Mouse (Mus musculus) embryo, embryonic 10.5 days (tissue): ENCODE results near the gene Tmem223.
"Not testable (repeated sequence)": the region's sequence is repeated elsewhere in the genome, so short reads cannot be mapped to it uniquely, and the experiment has no call there.

ENCODE experiments used
- DNase-seq: peaks from one replicate; pipeline ENCODE4 v3.0.0-alpha.2; 2015; ENCODE audit warnings: low spot score

The Tmem223 gene

DNA sequence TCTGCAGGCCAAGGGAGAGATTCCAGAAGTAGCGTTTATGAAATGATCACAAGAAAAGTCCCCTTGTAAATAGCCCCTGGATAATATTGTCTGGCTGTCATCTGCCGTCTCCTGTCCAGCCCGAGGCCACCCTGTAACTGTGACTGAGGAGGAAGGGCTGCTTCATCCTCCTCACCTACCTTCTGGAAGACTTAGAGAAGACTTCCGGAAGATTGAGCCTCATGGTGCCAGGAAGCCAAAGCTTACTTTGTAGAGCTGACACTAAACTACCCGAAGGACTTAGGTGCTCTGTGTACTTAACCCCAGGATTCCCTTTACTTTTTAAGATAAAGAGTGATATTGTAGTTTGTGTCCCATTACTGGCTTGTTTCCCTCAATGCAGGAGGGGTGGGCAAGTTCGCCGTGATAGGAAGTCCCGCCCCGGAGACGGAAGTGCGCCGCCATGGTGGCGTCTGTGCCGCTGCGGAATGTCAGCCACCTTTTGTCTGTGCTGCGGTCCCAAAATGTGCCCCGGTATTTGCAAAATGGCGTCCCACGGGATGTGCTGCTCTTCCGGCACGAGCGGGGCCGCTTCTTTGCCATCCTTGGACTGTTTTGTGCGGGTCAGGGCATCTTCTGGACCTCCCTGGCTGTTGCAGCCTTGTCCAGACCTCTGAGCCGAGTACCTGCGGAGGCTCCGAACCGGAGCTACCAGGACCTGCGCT lies at the start of gene Tmem223:
TSS of gene Tmem223 (plus strand) at position 430 of the 704 bp plus-strand sequence.
- DNase-seq, result peak; percentile 84

DNA sequence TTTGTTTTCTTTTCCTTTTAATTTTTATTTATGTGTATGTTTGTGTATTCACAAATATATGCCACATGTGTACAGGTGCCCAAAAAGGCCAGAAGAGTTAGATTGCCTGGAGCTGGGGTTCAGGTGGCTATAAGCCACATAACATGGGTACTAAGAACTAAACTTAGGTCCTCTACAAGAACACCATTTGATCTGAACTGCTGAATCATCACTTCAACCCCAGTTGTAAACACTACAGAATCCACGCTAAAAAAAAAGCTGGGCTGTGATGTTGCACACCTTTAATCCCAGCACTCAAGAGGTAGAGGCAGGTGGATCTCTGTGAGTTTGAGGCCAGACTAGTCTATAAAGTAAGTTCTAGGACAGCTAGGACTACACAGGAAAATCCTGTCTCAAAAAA lies 49.4 kb upstream of the Tmem223 start:
- DNase-seq, result no peak

- DNase-seq, result no peak
Measured at GRCm38 (mm10) chr19:8722021-8722420, 48.8 kb upstream of the Tmem223 start.

DNA sequence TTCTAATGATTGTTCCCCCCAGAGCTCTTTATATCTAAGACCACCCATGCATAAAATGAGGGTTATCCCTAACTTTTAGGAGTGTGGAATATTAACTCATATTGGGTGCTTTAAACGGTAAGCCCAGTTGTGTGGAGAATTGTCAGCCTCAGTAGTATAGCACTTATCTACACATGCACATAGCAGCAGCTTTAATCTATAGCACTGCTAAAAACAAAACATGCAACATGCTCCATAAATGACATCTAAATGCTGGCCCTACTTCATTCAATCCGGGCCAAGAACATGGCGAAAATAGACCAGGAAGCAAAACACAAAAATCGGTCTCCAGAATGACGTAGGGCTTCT lies 48.3 kb upstream of the Tmem223 start:
- DNase-seq, result no peak

- peak; percentile 99 for DNase-seq
Measured at GRCm38 (mm10) chr19:8722907-8723573, 47.8 kb upstream of the Tmem223 start, which contains the start of gene Slc3a2. Gene Slc3a2 (minus strand): TSS chr19:8723369.

DNA sequence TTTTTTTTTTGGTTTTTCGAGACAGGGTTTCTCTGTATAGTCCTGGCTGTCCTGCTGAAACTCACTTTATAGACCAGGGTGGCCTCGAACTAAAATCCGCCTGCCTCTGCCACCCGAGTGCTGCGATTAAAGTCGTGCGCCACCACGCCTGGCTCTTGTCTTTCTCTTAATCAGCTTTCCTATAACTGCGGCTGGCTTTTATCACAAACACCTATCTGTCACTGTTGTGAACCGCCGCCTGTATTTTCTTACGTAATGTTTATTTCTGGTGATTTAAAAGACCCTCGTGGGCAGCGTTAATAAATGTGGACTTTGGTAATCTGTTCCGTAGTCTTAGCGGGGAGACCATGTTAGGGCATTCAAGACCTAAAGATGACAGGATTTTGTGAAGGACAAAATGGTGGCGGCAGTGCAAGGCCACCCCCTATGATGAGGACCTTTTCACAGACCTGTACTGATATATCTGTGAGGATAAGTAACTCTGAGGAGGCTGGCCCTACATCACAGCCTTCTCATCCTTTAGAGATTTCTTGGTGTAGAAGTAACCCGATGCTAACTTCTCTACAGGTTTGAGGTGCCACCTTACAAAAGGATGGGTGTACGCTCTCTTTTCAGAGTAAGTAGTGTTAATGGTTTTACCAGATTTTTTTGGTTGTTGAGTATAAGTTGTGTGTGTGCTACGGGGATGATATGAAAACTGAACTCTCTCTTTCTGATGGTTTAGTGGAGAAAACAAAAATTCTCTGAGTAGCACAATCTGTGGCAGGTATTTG lies 47.0 kb upstream of the Tmem223 start:
- peak; percentile 59 for DNase-seq

GRCm38 (mm10) chr19:8724392-8724791 lies 46.4 kb upstream of the Tmem223 start:
- DNase-seq, result peak; percentile 23

- no peak for DNase-seq
Measured at GRCm38 (mm10) chr19:8725081-8725613, 45.6 kb upstream of the Tmem223 start.

DNA sequence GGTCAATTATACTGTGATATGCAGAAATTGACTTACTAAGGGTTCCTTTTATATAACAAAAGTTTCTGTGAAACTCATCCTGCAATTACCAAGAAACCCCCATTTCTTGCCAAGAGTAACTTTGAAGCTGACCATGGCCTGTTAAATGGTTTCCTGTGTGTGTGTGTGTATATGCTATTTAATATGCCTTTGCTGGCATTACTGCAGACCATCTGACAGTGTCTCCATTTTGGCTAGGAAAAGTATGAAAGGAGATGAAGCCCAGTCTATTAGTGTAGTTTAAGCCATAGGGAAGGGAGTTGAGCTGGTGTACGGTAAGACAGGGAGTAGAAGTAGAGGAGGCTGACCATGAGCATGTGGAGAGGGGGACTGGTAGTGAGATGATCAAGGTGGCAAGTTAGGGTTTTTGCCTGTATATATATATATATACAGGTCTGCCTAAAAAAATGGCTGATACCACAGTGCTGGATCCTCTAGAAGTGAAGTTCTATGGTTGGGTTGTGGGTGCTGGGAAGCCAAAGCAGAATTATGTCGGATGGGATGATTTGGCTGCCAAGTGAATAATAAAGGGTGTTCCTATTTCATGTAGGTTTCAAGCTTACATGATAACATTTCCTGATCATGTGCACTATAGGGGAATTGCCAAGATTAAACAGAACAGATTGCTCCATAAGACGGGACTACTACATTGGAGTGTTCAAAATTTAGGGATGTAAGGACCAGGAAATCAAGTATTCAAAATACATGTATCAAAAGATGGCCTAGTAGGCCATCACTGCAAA lies 44.0 kb upstream of the Tmem223 start:
- DNase-seq, result peak; percentile 32

DNA sequence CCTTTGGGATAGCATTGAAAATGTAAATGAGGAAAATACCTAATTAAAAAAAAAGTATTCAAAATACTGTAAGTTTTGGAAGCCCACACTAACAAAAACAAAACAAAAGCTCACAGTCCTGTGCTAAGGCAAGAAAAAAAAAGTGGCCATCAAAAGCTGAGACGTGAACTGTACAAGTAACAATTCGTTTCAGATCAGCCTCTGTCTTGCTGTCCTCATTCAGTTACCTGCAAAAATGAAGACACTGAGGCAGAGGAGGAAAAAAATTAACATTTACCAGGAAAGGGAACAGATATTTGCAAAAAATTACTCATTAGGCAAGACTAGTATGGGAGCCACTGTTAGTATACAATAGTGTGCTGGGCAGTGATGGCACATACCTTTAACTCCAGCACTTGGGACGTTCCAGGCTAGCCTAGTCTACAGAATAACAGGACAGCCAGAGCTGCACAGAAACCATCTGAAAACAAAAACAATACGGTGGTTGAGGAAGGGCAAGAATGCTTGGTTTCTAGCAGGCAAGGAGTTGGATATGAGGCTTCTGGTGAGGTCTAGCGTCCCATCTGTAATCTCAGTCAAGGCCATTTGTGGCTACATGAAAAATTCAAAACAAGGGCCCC lies 43.2 kb upstream of the Tmem223 start:
- DNase-seq, result peak; percentile 19

GRCm38 (mm10) chr19:8728335-8729099 lies 42.3 kb upstream of the Tmem223 start:
- not testable (repeated sequence) for DNase-seq

GRCm38 (mm10) chr19:8734334-8734733 lies 36.5 kb upstream of the Tmem223 start:
- no peak for DNase-seq

DNA sequence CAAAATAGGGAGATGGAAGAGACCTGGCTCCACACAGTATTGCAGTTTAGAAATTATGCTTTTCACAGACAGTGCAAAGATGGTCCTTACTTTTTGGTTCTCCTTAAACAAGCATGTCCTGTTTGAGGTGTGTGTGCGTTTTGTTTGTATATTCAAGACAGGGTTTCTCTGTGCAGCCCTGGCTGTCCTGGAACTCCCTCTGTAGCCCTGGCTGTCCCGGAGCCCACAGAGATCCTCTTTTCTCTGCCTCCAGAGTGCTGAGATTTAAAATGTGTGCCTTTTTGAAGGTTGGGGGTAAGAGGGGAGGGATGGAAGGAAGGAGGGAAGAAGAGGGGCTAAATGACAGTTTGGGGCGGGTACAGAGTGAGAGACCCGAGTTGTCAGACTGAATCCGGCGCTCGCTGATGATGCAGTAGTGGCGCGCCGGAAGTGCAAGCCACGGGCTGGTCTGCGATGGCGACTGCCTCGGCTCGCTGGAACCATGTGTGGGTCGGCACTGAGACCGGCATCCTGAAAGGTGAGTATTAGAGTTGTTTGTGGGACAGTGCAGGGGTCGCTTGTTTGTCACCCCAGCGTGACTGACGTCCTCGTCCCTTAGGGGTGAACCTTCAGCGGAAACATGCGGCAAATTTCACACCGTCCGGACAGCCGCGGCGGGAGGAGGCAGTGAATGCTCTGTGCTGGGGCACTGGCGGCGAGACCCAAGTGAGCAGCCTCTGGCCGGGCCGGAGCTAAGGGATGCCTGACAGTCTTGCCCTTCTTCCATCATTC lies 35.2 kb upstream of the Tmem223 start, which contains the start of gene Wdr74:
TSS of gene Wdr74 (plus strand) at position 439 of the 771 bp plus-strand sequence.
- DNase-seq, result peak; percentile 96

DNA sequence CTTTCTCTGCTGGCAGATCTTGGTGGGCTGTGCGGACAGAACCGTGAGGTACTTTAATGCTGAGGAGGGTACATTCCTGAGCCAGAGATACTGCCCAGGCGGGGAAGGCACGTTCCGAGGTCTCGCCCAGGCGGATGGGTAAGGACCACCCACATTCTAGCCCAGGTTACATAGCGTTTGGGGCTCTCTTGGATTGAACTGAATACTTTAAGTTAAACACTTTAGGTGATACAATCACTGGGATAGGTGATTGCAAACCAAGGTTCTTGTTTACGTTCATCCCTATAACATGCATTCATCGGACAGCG lies 34.7 kb upstream of the Tmem223 start:
- DNase-seq, result peak; percentile 46

DNA sequence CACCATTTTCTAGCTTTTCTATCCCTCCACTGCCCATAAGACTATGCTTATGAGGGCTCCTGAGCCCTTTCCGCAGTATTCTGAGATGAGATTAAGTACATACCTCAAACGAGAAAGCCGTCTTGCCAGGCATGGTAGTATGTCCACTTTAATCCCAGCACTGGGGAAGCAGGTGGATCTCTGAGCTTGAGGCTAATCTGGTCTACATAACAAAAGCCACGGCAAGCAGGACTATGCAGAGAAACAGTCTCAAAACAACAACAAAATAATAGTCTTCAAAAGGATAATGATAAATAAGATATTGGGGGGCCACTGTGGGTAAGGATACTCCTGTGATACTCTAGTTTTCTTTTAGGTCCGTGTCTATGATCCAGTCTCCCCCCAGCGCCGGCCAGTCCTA lies 31.9 kb upstream of the Tmem223 start:
- DNase-seq, result no peak

- DNase-seq, result no peak
Measured at GRCm38 (mm10) chr19:8739646-8740045, 31.1 kb upstream of the Tmem223 start.

- no peak for DNase-seq
Measured at GRCm38 (mm10) chr19:8740603-8741002, 30.2 kb upstream of the Tmem223 start, which contains the start of gene 1700092M07Rik. Gene 1700092M07Rik (plus strand): TSS chr19:8740718.

GRCm38 (mm10) chr19:8741243-8741869 lies 29.4 kb upstream of the Tmem223 start, which contains the start of gene Stx5a:
Gene Stx5a (plus strand): TSS chr19:8741413.
- peak; percentile 99 for DNase-seq

DNA sequence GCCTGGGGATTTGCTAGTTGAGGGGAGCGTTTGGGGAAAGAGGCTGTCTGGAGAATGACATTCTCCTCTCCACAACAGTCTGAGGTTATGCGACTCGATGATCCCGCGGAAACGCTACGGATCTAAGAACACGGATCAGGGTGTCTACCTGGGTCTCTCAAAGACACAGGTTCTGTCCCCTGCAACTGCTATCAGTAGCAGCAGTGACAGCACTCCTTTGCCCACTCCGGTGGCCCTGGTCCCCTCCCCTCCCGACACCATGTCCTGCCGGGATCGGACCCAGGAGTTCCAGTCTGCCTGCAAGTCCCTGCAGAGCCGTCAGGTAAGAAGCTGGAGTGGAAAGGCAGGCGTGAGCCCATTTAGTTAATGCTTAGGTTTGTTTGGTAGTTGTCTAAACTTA lies 28.6 kb upstream of the Tmem223 start:
- DNase-seq, result no peak
